Mouse (Mus musculus): ENCODE data around the gene Sptbn2. TPM values are rescaled to one million over a fixed set of nuclear protein-coding genes. Genes with fewer than 3 reads are reported as not detected.

Sptbn2 gene
- polyA plus RNA-seq, 1 experiment from 2014 or later: 0.51 TPM

DNA sequence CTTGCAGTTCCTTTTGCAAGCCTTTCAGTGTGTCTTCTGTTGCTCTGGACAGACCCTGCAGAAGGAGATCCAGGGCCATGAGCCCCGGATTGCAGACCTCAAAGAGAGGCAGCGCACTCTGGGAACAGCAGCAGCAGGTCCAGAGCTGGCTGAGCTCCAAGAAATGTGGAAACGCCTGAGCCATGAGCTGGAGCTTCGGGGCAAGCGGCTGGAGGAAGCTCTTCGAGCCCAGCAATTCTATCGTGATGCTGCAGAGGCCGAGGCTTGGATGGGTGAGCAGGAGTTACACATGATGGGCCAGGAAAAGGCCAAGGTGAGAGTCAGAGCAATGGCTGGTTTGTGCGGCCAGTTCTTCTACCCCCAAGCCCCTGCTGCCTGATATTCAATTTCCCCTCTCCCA is 34.1 kb downstream of the Sptbn2 start:
- H3K4me1 ChIP-seq (ENCODE audit: insufficient read depth, low read depth, low read length): no peaks in the 10 kb centered on the region
- no peak overlapping the region for H3K4me2 ChIP-seq (replicated peaks; ENCODE audit: low read depth, low read length)
- no peak overlapping the region for H3K27ac ChIP-seq (ENCODE audit: low read length)
- no peaks in the 10 kb centered on the region for H3K36me3 ChIP-seq (ENCODE audit: insufficient read depth, low read length)
- ATAC-seq (no peak), DNase-seq (ENCODE audit: low spot score) (peak; percentile 40)
- H3K4me3 ChIP-seq (ENCODE audit: low read depth, low read length): no peak overlapping the region
- no peaks in the 10 kb centered on the region for H3K9me3 ChIP-seq (ENCODE audit: low read length)
- TF ChIP-seq EP300 (IDR thresholded peaks at IDR 0.05) (no peak), CTCF (IDR thresholded peaks at IDR 0.05) (no peak)
- no peaks in the 10 kb centered on the region for H3K27me3 ChIP-seq (replicated peaks; ENCODE audit: insufficient read depth, low read length)
- H3K9ac ChIP-seq (replicated peaks; ENCODE audit: low read depth): no peak overlapping the region
- 36% methylated on average over 9 of the region's 9 CpGs for WGBS

DNA sequence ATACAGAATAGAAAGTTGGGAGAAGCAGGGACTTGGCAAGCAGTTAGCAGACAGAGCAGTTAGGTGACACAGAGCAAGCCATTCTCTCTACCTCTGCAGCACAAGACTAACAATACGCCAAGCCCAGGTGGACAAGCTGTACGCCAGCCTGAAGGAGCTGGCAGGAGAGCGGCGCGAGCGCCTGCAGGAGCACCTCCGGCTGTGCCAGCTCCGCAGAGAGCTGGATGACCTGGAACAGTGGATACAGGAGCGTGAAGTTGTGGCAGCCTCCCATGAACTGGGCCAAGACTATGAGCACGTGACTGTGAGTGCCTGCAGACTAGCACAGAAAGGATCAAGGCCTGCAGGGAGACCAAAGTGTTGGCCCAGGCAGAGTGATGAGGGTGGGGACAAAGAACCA is 34.7 kb downstream of the Sptbn2 start:
- Histone ChIP-seq H3K9ac (replicated peaks; ENCODE audit: low read depth) (no peak overlapping the region), H3K27ac (ENCODE audit: low read length) (no peak overlapping the region), H3K4me3 (ENCODE audit: low read depth, low read length) (no peak overlapping the region), H3K27me3 (replicated peaks; ENCODE audit: insufficient read depth, low read length) (no peaks in the 10 kb centered on the region), H3K4me1 (ENCODE audit: insufficient read depth, low read depth, low read length) (no peaks in the 10 kb centered on the region), H3K4me2 (replicated peaks; ENCODE audit: low read depth, low read length) (no peak overlapping the region), H3K36me3 (ENCODE audit: insufficient read depth, low read length) (no peaks in the 10 kb centered on the region), H3K9me3 (ENCODE audit: low read length) (no peaks in the 10 kb centered on the region)
- 91% methylated on average over 10 of the region's 10 CpGs for WGBS
- DNase-seq (ENCODE audit: low spot score) (no peak), ATAC-seq (no peak)
- no peak for TF ChIP-seq EP300 (IDR thresholded peaks at IDR 0.05)
- TF ChIP-seq CTCF (IDR thresholded peaks at IDR 0.05): no peak

DNA sequence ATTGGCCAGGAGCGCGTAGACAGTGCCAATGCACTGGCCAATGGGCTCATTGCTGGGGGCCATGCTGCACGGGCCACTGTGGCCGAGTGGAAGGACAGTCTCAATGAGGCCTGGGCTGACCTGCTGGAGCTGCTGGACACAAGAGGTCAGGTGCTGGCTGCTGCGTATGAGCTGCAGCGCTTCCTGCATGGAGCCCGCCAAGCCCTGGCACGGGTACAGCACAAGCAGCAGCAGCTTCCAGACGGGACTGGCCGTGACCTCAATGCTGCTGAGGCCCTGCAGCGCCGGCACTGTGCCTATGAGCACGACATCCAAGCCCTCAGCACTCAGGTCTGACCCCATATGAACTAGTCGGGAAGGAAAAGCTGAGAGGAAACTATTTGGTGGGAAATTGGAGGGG is 35.6 kb downstream of the Sptbn2 start:
- ATAC-seq: no peak
- H3K27me3 ChIP-seq (replicated peaks; ENCODE audit: insufficient read depth, low read length): no peaks in the 10 kb centered on the region
- TF ChIP-seq CTCF (IDR thresholded peaks at IDR 0.05) (no peak), EP300 (IDR thresholded peaks at IDR 0.05) (no peak)
- WGBS: 75% methylated on average over 14 of the region's 14 CpGs
- no peak overlapping the region for H3K4me3 ChIP-seq (ENCODE audit: low read depth, low read length)
- no peak overlapping the region for H3K9ac ChIP-seq (replicated peaks; ENCODE audit: low read depth)
- H3K4me2 ChIP-seq (replicated peaks; ENCODE audit: low read depth, low read length): no peak overlapping the region
- no peak overlapping the region for H3K27ac ChIP-seq (ENCODE audit: low read length)
- DNase-seq (ENCODE audit: low spot score): no peak
- H3K9me3 ChIP-seq (ENCODE audit: low read length): no peaks in the 10 kb centered on the region
- H3K36me3 ChIP-seq (ENCODE audit: insufficient read depth, low read length): no peaks in the 10 kb centered on the region
- H3K4me1 ChIP-seq (ENCODE audit: insufficient read depth, low read depth, low read length): no peaks in the 10 kb centered on the region

DNA sequence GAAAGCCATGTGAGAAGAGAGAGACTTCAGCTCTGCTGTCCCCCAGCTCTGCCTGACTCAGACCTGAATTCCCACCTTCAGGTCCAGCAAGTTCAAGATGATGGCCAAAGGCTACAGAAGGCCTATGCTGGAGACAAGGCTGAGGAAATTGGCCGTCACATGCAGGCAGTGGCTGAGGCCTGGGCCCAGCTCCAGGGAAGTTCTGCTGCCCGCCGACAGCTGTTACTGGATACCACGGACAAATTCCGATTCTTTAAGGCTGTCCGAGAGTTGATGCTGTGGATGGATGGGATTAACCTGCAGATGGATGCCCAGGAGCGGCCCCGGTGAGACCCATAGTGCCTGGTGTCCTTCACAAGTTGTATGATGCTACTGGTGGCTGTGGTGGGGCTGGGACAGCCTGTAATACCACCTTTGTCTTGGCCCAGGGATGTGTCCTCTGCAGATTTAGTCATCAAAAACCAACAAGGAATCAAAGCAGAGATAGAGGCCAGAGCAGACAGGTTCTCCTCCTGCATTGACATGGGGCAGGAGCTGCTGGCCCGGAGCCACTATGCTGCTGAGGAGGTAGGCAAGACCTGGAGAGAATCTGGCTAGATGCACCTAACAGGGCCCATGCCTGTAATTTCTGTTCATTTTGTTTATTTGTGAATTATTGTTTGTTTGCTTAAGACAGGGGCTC is 36.8 kb downstream of the Sptbn2 start:
- WGBS: 89% methylated on average over 9 of the region's 9 CpGs
- no peak for DNase-seq (ENCODE audit: low spot score)
- Histone ChIP-seq H3K9ac (replicated peaks; ENCODE audit: low read depth) (no peak overlapping the region), H3K4me3 (ENCODE audit: low read depth, low read length) (no peak overlapping the region), H3K4me2 (replicated peaks; ENCODE audit: low read depth, low read length) (no peak overlapping the region), H3K4me1 (ENCODE audit: insufficient read depth, low read depth, low read length) (no peaks in the 10 kb centered on the region), H3K36me3 (ENCODE audit: insufficient read depth, low read length) (no peaks in the 10 kb centered on the region), H3K27ac (ENCODE audit: low read length) (no peak overlapping the region), H3K9me3 (ENCODE audit: low read length) (no peaks in the 10 kb centered on the region), H3K27me3 (replicated peaks; ENCODE audit: insufficient read depth, low read length) (no peaks in the 10 kb centered on the region)
- ATAC-seq: no peak
- TF ChIP-seq CTCF (IDR thresholded peaks at IDR 0.05): no peak
- TF ChIP-seq EP300 (IDR thresholded peaks at IDR 0.05): no peak

DNA sequence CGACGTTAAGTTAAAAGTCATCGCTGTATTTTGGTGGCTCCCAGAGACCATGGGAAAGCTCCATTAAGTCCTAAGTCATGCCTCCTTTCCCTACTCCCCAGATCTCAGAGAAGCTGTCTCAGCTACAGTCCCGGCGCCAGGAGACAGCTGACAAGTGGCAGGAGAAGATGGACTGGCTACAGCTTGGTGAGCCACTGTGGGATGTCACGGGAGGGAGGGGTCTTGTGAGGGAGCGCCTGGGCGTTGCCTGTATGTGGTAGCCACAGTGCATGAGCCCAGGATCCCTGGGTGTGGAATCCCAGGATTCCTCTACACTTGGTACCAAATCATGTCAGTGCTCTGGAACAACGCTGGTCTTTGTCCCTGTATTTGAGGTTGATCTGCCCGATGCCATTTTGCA is 37.5 kb downstream of the Sptbn2 start:
- Histone ChIP-seq H3K27ac (ENCODE audit: low read length) (no peak overlapping the region), H3K4me3 (ENCODE audit: low read depth, low read length) (no peak overlapping the region), H3K4me1 (ENCODE audit: insufficient read depth, low read depth, low read length) (no peaks in the 10 kb centered on the region), H3K36me3 (ENCODE audit: insufficient read depth, low read length) (no peaks in the 10 kb centered on the region), H3K9me3 (ENCODE audit: low read length) (no peaks in the 10 kb centered on the region), H3K27me3 (replicated peaks; ENCODE audit: insufficient read depth, low read length) (no peaks in the 10 kb centered on the region), H3K4me2 (replicated peaks; ENCODE audit: low read depth, low read length) (no peak overlapping the region), H3K9ac (replicated peaks; ENCODE audit: low read depth) (no peak overlapping the region)
- DNase-seq (ENCODE audit: low spot score) (no peak), ATAC-seq (no peak)
- TF ChIP-seq CTCF (IDR thresholded peaks at IDR 0.05) (no peak), EP300 (IDR thresholded peaks at IDR 0.05) (no peak)
- WGBS: 79% methylated on average over 10 of the region's 10 CpGs

DNA sequence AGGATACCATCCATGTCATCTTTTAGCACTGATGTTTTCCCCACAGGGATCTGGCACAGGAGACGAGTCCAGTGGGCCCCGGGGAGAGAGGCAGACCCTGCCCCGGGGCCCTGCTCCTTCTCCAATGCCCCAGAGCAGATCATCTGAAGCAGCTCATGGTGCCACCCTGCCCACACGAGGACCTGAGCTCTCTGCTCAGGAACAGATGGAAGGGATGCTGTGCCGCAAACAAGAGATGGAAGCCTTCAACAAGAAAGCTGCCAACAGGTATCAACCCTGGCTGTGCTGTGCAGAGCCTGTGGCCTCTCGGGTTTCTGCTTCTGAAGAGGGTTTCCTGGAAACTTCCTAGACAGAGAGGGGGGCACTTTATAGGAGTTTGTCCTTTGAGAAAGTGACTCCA is 39.0 kb downstream of the Sptbn2 start:
- H3K27ac ChIP-seq (ENCODE audit: low read length): no peak overlapping the region
- H3K36me3 ChIP-seq (ENCODE audit: insufficient read depth, low read length): no peaks in the 10 kb centered on the region
- TF ChIP-seq EP300 (IDR thresholded peaks at IDR 0.05): no peak
- no peak for TF ChIP-seq CTCF (IDR thresholded peaks at IDR 0.05)
- no peak for DNase-seq (ENCODE audit: low spot score)
- H3K27me3 ChIP-seq (replicated peaks; ENCODE audit: insufficient read depth, low read length): no peaks in the 10 kb centered on the region
- no peaks in the 10 kb centered on the region for H3K9me3 ChIP-seq (ENCODE audit: low read length)
- no peak overlapping the region for H3K4me2 ChIP-seq (replicated peaks; ENCODE audit: low read depth, low read length)
- no peak overlapping the region for H3K9ac ChIP-seq (replicated peaks; ENCODE audit: low read depth)
- no peaks in the 10 kb centered on the region for H3K4me1 ChIP-seq (ENCODE audit: insufficient read depth, low read depth, low read length)
- ATAC-seq: no peak
- H3K4me3 ChIP-seq (ENCODE audit: low read depth, low read length): no peak overlapping the region
- 81% methylated on average over 6 of the region's 6 CpGs for WGBS
